Mouse (Mus musculus): ENCODE data around the gene Cpxm2. TPM values are rescaled to one million over a fixed set of nuclear protein-coding genes. Genes with fewer than 3 reads are reported as not detected.

Gene Cpxm2
- polyA plus RNA-seq, 1 experiment, result 5.8 TPM

DNA sequence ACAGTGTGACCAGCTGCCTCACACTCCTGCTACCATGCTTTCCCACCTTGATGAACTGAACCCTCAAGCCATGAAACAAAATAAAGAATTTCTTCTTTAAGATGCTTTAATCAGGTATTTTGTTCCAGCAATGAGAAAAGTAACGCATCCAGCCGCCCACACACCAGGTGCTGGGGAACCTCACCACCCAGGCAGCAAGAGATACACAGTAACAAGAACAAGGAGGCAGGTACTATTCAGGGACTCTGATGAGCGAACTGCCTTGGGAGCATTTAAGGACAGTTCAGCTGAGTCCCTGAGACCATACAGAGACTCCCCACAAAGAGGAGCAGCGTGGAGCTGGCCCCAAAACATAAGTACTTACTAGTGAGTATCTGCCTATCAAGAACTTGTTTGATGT lies 47.6 kb downstream of the Cpxm2 start:
- Histone ChIP-seq H3K4me3 (ENCODE audit: extremely low read depth, insufficient read depth, insufficient read length) (no peak overlapping the region), H3K27me3 (ENCODE audit: control insufficient read depth, insufficient read depth, low read length) (no peaks in the 10 kb centered on the region), H3K27ac (ENCODE audit: insufficient read depth, low read length) (no peak overlapping the region), H3K36me3 (ENCODE audit: control insufficient read depth, insufficient read depth, low read length) (no peaks in the 10 kb centered on the region), H3K4me1 (ENCODE audit: control insufficient read depth, insufficient read depth, insufficient read length) (no peaks in the 10 kb centered on the region)
- DNase-seq (ENCODE audit: low read depth in 1 of 2, low spot score in 2 of 2), result no peak
- WGBS, result 84% methylated on average over 4 of the region's 4 CpGs
- no peak for TF ChIP-seq CTCF (IDR thresholded peaks at IDR 0.05; ENCODE audit: extremely low read depth, insufficient read depth, insufficient read length, insufficient replicate concordance)
- no peak for TF ChIP-seq POLR2A (IDR thresholded peaks at IDR 0.05; ENCODE audit: low read depth, low read length)

DNA sequence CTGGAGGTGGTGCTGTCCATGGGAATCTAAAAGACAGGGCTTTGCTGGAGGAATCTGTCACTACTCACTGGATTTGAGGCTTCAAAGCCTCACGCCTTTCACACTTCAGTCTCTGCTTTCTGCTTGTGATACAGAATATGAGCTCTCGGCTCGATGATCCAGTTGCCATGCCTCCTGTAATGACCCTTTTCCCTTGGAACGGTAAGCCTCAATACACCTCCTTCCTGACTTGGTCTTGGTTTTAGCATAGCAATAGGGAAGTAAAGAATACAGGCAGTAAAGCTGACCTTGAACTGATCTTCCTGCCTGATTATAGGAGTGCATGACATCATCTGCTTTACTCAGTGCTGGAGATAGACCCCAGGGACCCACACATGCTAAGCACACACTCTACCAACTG lies 49.2 kb downstream of the Cpxm2 start:
- Histone ChIP-seq H3K4me1 (ENCODE audit: control insufficient read depth, insufficient read depth, insufficient read length) (no peaks in the 10 kb centered on the region), H3K4me3 (ENCODE audit: extremely low read depth, insufficient read depth, insufficient read length) (no peak overlapping the region), H3K27ac (ENCODE audit: insufficient read depth, low read length) (no peak overlapping the region), H3K36me3 (ENCODE audit: control insufficient read depth, insufficient read depth, low read length) (no peaks in the 10 kb centered on the region), H3K27me3 (ENCODE audit: control insufficient read depth, insufficient read depth, low read length) (no peaks in the 10 kb centered on the region)
- no peak for DNase-seq (ENCODE audit: low read depth in 1 of 2, low spot score in 2 of 2)
- TF ChIP-seq CTCF (IDR thresholded peaks at IDR 0.05; ENCODE audit: extremely low read depth, insufficient read depth, insufficient read length, insufficient replicate concordance), result no peak
- WGBS, result 61% methylated on average over 4 of the region's 4 CpGs

DNA sequence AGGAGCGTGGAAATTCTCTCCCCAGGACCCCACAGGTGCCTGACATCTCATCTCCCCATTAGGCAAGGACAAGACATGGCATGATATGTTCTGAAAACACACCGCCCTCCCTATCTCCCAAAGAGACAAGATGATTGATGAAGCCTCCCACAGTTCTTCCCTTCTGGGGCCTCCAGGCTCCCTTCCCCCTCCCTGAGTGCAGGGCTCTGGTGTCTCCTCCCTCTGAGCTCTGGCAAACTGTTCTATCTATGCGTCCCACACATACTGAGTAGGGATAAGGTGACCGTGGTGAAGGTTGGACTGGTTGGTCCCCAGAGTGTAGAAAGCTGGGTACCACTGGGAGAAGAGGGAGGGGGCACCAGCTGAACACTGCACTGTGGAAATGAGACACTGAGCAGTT lies 56.1 kb downstream of the Cpxm2 start:
- DNase-seq (ENCODE audit: low read depth in 1 of 2, low spot score in 2 of 2), result no peak
- H3K27ac ChIP-seq (ENCODE audit: insufficient read depth, low read length), result no peak overlapping the region
- no peaks in the 10 kb centered on the region for H3K36me3 ChIP-seq (ENCODE audit: control insufficient read depth, insufficient read depth, low read length)
- WGBS, result 73% methylated on average over 4 of the region's 4 CpGs
- H3K4me1 ChIP-seq (ENCODE audit: control insufficient read depth, insufficient read depth, insufficient read length), result no peaks in the 10 kb centered on the region
- no peaks in the 10 kb centered on the region for H3K27me3 ChIP-seq (ENCODE audit: control insufficient read depth, insufficient read depth, low read length)
- H3K4me3 ChIP-seq (ENCODE audit: extremely low read depth, insufficient read depth, insufficient read length), result no peak overlapping the region
- TF ChIP-seq CTCF (IDR thresholded peaks at IDR 0.05; ENCODE audit: extremely low read depth, insufficient read depth, insufficient read length, insufficient replicate concordance) (no peak), POLR2A (IDR thresholded peaks at IDR 0.05; ENCODE audit: low read depth, low read length) (no peak)

DNA sequence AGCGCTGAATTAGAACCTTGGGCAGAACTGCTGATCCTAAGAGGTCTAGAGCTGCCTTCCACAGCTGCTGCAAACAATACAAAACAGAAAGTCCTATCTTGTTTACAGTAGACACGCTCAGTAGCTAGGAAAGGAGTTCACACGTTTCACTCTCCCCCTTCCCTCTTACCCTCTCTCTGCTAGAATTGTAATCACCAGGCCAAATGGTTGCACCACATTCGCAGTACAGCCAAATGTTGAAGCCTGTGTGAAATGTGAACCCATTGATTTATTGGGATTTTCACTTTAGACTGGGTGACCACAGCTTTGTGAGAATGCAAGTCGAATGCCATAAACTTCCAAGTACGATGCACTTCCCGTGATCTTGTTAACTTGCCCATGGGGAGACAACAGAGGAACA lies 59.9 kb downstream of the Cpxm2 start:
- 53% methylated on average over 7 of the region's 7 CpGs for WGBS
- TF ChIP-seq CTCF (IDR thresholded peaks at IDR 0.05; ENCODE audit: extremely low read depth, insufficient read depth, insufficient read length, insufficient replicate concordance) (no peak), POLR2A (IDR thresholded peaks at IDR 0.05; ENCODE audit: low read depth, low read length) (no peak)
- Histone ChIP-seq H3K4me3 (ENCODE audit: extremely low read depth, insufficient read depth, insufficient read length) (no peak overlapping the region), H3K4me1 (ENCODE audit: control insufficient read depth, insufficient read depth, insufficient read length) (no peaks in the 10 kb centered on the region), H3K27ac (ENCODE audit: insufficient read depth, low read length) (no peak overlapping the region), H3K36me3 (ENCODE audit: control insufficient read depth, insufficient read depth, low read length) (no peaks in the 10 kb centered on the region), H3K27me3 (ENCODE audit: control insufficient read depth, insufficient read depth, low read length) (no peaks in the 10 kb centered on the region)
- DNase-seq (ENCODE audit: low read depth in 1 of 2, low spot score in 2 of 2), result no peak

DNA sequence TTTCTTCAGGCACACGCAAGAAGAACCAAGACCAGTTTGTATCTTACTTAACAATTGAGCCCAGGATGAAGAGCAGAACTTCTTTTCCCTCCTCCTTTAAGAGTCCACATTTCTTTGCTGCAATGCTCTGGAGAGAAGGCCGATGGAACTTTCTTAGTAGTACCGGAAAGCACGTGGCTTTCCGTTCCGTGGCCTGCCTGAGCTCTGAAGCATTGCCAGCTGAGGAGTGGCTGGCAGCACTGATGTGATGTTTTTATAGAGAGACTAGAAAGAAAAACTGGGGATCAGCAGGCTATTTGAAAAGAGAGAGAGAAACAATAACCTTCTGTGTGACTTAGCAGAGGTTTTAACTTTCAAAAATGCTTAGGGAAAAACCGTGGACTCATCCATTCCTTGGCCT lies 63.0 kb downstream of the Cpxm2 start:
- Histone ChIP-seq H3K27ac (ENCODE audit: insufficient read depth, low read length) (no peak overlapping the region), H3K27me3 (ENCODE audit: control insufficient read depth, insufficient read depth, low read length) (no peaks in the 10 kb centered on the region), H3K36me3 (ENCODE audit: control insufficient read depth, insufficient read depth, low read length) (no peaks in the 10 kb centered on the region), H3K4me1 (ENCODE audit: control insufficient read depth, insufficient read depth, insufficient read length) (no peaks in the 10 kb centered on the region), H3K4me3 (ENCODE audit: extremely low read depth, insufficient read depth, insufficient read length) (no peak overlapping the region)
- 86% methylated on average over 7 of the region's 7 CpGs for WGBS
- no peak for TF ChIP-seq POLR2A (IDR thresholded peaks at IDR 0.05; ENCODE audit: low read depth, low read length)
- no peak for TF ChIP-seq CTCF (IDR thresholded peaks at IDR 0.05; ENCODE audit: extremely low read depth, insufficient read depth, insufficient read length, insufficient replicate concordance)
- no peak for DNase-seq (ENCODE audit: low read depth in 1 of 2, low spot score in 2 of 2)

DNA sequence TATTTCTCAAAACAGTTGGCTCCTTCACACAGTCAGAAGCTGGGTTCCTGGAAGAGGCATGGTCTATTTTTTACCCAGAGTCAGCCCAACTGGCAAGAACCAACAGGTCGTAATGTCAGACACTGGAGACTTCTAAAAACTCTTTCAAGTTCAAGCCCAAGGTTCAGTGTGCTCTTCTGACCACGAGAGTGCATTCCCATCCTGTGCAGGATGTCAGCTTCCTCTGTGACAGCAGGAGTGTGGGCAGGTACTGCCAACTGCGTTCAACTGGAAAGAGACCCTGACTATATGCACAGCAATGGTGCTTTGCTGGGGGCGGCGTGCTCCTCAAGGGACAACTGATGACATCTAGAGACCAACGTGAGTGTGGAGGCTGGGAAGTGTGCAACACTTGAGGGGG lies 65.9 kb downstream of the Cpxm2 start:
- Histone ChIP-seq H3K27me3 (ENCODE audit: control insufficient read depth, insufficient read depth, low read length) (no peaks in the 10 kb centered on the region), H3K4me3 (ENCODE audit: extremely low read depth, insufficient read depth, insufficient read length) (no peak overlapping the region), H3K4me1 (ENCODE audit: control insufficient read depth, insufficient read depth, insufficient read length) (no peaks in the 10 kb centered on the region), H3K27ac (ENCODE audit: insufficient read depth, low read length) (no peak overlapping the region), H3K36me3 (ENCODE audit: control insufficient read depth, insufficient read depth, low read length) (no peaks in the 10 kb centered on the region)
- TF ChIP-seq CTCF (IDR thresholded peaks at IDR 0.05; ENCODE audit: extremely low read depth, insufficient read depth, insufficient read length, insufficient replicate concordance) (no peak), POLR2A (IDR thresholded peaks at IDR 0.05; ENCODE audit: low read depth, low read length) (no peak)
- DNase-seq (ENCODE audit: low read depth in 1 of 2, low spot score in 2 of 2), result no peak
- WGBS, result 66% methylated on average over 6 of the region's 6 CpGs

DNA sequence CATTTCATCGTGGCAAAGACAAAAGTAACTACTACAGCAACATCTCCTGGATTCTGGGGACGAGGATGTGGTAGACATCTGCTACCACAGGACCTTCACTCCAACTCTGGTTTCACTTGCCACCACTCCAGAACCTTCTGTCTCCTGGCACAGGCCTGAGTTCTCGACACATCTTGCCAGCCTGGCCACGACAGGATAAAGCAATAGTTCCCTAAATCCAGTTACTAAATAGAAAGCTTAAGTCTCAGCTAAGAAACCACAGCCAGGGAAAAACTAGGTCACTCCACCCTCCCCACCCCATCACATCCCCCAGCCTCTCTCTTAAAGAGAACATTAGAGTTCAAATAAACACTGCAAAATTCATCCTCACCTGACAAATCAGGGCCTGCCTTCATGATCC lies 66.4 kb downstream of the Cpxm2 start:
- 65% methylated on average over 4 of the region's 4 CpGs for WGBS
- Histone ChIP-seq H3K27me3 (ENCODE audit: control insufficient read depth, insufficient read depth, low read length) (no peaks in the 10 kb centered on the region), H3K27ac (ENCODE audit: insufficient read depth, low read length) (no peak overlapping the region), H3K36me3 (ENCODE audit: control insufficient read depth, insufficient read depth, low read length) (no peaks in the 10 kb centered on the region), H3K4me3 (ENCODE audit: extremely low read depth, insufficient read depth, insufficient read length) (no peak overlapping the region), H3K4me1 (ENCODE audit: control insufficient read depth, insufficient read depth, insufficient read length) (no peaks in the 10 kb centered on the region)
- TF ChIP-seq POLR2A (IDR thresholded peaks at IDR 0.05; ENCODE audit: low read depth, low read length), result no peak
- no peak for TF ChIP-seq CTCF (IDR thresholded peaks at IDR 0.05; ENCODE audit: extremely low read depth, insufficient read depth, insufficient read length, insufficient replicate concordance)
- no peak for DNase-seq (ENCODE audit: low read depth in 1 of 2, low spot score in 2 of 2)

Data from spleen, adult 2 months (tissue).